ENCODE assay signal across 9 mouse cellular contexts in the genomic region with DNA sequence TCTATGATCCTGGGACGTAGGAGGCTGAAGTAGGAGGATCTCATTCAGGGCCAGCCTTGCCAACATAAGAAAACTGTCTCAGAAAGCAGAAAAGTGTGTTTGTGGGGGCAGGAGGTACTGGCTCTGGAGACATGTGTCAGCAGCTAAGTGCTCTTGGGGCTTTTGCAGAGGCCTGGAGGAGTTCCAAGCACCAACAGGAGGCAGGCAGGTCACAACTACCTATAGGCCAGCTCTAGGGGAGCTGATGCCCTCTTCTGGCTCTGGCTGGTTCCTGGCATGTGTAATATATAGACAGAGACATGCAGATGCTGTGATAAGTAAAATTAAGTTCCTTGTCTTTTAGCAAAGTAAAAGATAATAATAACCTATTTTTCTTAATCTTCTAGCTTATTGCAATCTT.
DNase-seq lines count a peak whose midpoint lies in the region; ATAC-seq and TF ChIP-seq lines count a peak whose summit lies in the region.
"Had no signal": no experiment of that assay in that cellular context is flagged by ENCODE, and none has a peak within 500 bp of the region (broad histone marks: within the 10 kb centered on the region; RNA-seq: fewer than 3 reads in every experiment).

No protein-coding gene starts in this region.

- H3K4me2 ChIP-seq in hindbrain, postnatal 0 days (ENCODE audit: low read depth, low read length) = no peak overlapping the region
- no peak overlapping the region for H3K4me2 ChIP-seq in hindbrain, embryonic 11.5 days (replicated peaks; ENCODE audit: low read depth, low read length)
- no peak overlapping the region for H3K4me2 ChIP-seq in lung, postnatal 0 days (replicated peaks; ENCODE audit: low read depth, low read length)
- H3K4me2 ChIP-seq in heart, embryonic 12.5 days = no peak overlapping the region
- H3K4me2 ChIP-seq: liver, embryonic 15.5 days had no signal

- WGBS in hindbrain, postnatal 0 days = 84% methylated on average over 1 of the region's 1 CpGs
- 89% methylated on average over 1 of the region's 1 CpGs for WGBS in hindbrain, embryonic 11.5 days
- 58% methylated on average over 1 of the region's 1 CpGs for WGBS in lung, postnatal 0 days
- WGBS in heart, embryonic 12.5 days = 75% methylated on average over 1 of the region's 1 CpGs

- no peak for ATAC-seq in hindbrain, postnatal 0 days
- no peak for ATAC-seq in hindbrain, embryonic 11.5 days (ENCODE audit: low FRiP score)
- no peak for ATAC-seq in lung, postnatal 0 days
- no peak for ATAC-seq in heart, embryonic 12.5 days (ENCODE audit: insufficient number of reproducible peaks, low FRiP score)

- H3K4me3 ChIP-seq in hindbrain, postnatal 0 days (ENCODE audit: low read length) = no peak overlapping the region
- H3K4me3 ChIP-seq in hindbrain, embryonic 11.5 days (ENCODE audit: low read depth, low read length) = no peak overlapping the region
- H3K4me3 ChIP-seq in lung, postnatal 0 days (ENCODE audit: low read depth, low read length) = no peak overlapping the region
- no peak overlapping the region for H3K4me3 ChIP-seq in heart, embryonic 12.5 days
- H3K4me3 ChIP-seq: liver, embryonic 15.5 days had no signal

- H3K4me1 ChIP-seq in hindbrain, postnatal 0 days (ENCODE audit: insufficient read depth, low read length) = peaks cover 11% of the 10 kb centered on the region
- H3K4me1 ChIP-seq in hindbrain, embryonic 11.5 days (replicated peaks; ENCODE audit: control insufficient read depth, insufficient read depth, low read length) = no peaks in the 10 kb centered on the region
- peaks cover 13% of the 10 kb centered on the region; the same call in 1 of the 2 replicates for H3K4me1 ChIP-seq in lung, postnatal 0 days (ENCODE audit: insufficient read depth, low read depth, low read length)
- peaks cover 11% of the 10 kb centered on the region for H3K4me1 ChIP-seq in heart, embryonic 12.5 days (replicated peaks)

- no peak overlapping the region for H3K9ac ChIP-seq in hindbrain, postnatal 0 days (replicated peaks; ENCODE audit: low read length)
- H3K9ac ChIP-seq in hindbrain, embryonic 11.5 days (ENCODE audit: low read depth, low read length) = no peak overlapping the region
- H3K9ac ChIP-seq in lung, postnatal 0 days (replicated peaks; ENCODE audit: low read depth) = no peak overlapping the region
- no peak overlapping the region for H3K9ac ChIP-seq in heart, embryonic 12.5 days
- H3K9ac ChIP-seq: liver, embryonic 15.5 days had no signal

- no peaks in the 10 kb centered on the region for H3K36me3 ChIP-seq in hindbrain, postnatal 0 days (ENCODE audit: insufficient read depth, low read length)
- H3K36me3 ChIP-seq in hindbrain, embryonic 11.5 days (ENCODE audit: control insufficient read depth, insufficient read depth, low read length) = 0 out of 2 replicates have a peak, but pooled peaks cover 2% of the 10 kb centered on the region
- H3K36me3 ChIP-seq in lung, postnatal 0 days (ENCODE audit: insufficient read depth, low read length) = no peaks in the 10 kb centered on the region
- peaks cover 26% of the 10 kb centered on the region for H3K36me3 ChIP-seq in heart, embryonic 12.5 days

- TF ChIP-seq CTCF in hindbrain, postnatal 0 days (IDR thresholded peaks at IDR 0.05; ENCODE audit: low read depth) = peak; percentile 30; the same call in 1 of the 2 replicates
- TF ChIP-seq CTCF in lung, postnatal 0 days (IDR thresholded peaks at IDR 0.05) = peak; percentile 52

- H3K27ac ChIP-seq in hindbrain, postnatal 0 days = no peak overlapping the region
- H3K27ac ChIP-seq in hindbrain, embryonic 11.5 days (ENCODE audit: low read depth, low read length) = no peak overlapping the region
- H3K27ac ChIP-seq in lung, postnatal 0 days (ENCODE audit: low read length) = no peak overlapping the region
- no peak overlapping the region for H3K27ac ChIP-seq in heart, embryonic 12.5 days (ENCODE audit: poor library complexity, severe bottlenecking)
- H3K27ac ChIP-seq: liver, embryonic 15.5 days had no signal

- TF ChIP-seq EP300 in lung, postnatal 0 days (IDR thresholded peaks at IDR 0.05) = no peak

- DNase-seq in hindbrain, postnatal 0 days (ENCODE audit: low spot score) = peak; percentile 33
- no peak for DNase-seq in hindbrain, embryonic 11.5 days (ENCODE audit: low spot score)
- peak; percentile 72 for DNase-seq in 3T3-L1 (ENCODE audit: low read depth, low spot score)
- DNase-seq in T-cell, adult 2 months (ENCODE audit: low spot score) = peak; percentile 47
- peak; percentile 57 for DNase-seq in lung, postnatal 0 days (ENCODE audit: low spot score)
- DNase-seq in urinary bladder, postnatal 14 days (ENCODE audit: low spot score) = no peak
- no peak for DNase-seq in embryo, embryonic 10 days (ENCODE audit: low spot score)

- H3K27me3 ChIP-seq in hindbrain, postnatal 0 days (ENCODE audit: insufficient read depth, low read length) = no peaks in the 10 kb centered on the region
- H3K27me3 ChIP-seq in hindbrain, embryonic 11.5 days (ENCODE audit: control insufficient read depth, insufficient read depth, low read length) = no peaks in the 10 kb centered on the region
- H3K27me3 ChIP-seq in lung, postnatal 0 days (replicated peaks; ENCODE audit: insufficient read depth, low read length) = no peaks in the 10 kb centered on the region
- H3K27me3 ChIP-seq in heart, embryonic 12.5 days (replicated peaks) = no peaks in the 10 kb centered on the region
- H3K27me3 ChIP-seq: liver, embryonic 15.5 days had no signal

- H3K9me3 ChIP-seq in hindbrain, postnatal 0 days (ENCODE audit: low read length) = no peaks in the 10 kb centered on the region
- H3K9me3 ChIP-seq in hindbrain, embryonic 11.5 days (ENCODE audit: control insufficient read depth, low read length) = no peaks in the 10 kb centered on the region
- no peaks in the 10 kb centered on the region for H3K9me3 ChIP-seq in lung, postnatal 0 days (ENCODE audit: low read length)
- peaks cover 3% of the 10 kb centered on the region; the same call in 1 of the 2 replicates for H3K9me3 ChIP-seq in heart, embryonic 12.5 days (replicated peaks)
- H3K9me3 ChIP-seq: liver, embryonic 15.5 days had no signal

Comparison
In these comparisons a context has a peak if more than half of its experiments do, and no peak if none do; other contexts are left out.
1. DNase-seq: peak in hindbrain, postnatal 0 days (single experiment), 3T3-L1 (single experiment), T-cell, adult 2 months (single experiment) and lung, postnatal 0 days (single experiment); none in hindbrain, embryonic 11.5 days (single experiment), urinary bladder, postnatal 14 days (single experiment) and embryo, embryonic 10 days (single experiment).